In genomic region chr4:13266419-13266818, GRCm38 (mm10) we compare ENCODE assay signal across 20 mouse cellular contexts.
DNase-seq lines count a peak whose midpoint lies in the region; ATAC-seq lines count a peak whose summit lies in the region.
"Had no signal": no experiment of that assay in that cellular context is flagged by ENCODE, and none has a peak within 500 bp of the region (broad histone marks: within the 10 kb centered on the region; RNA-seq: fewer than 3 reads in every experiment).

No protein-coding gene starts in this region.

- no peak overlapping the region for H3K4me3 ChIP-seq in heart, embryonic 15.5 days
- H3K4me3 ChIP-seq: forebrain, embryonic 10.5 days; gastrocnemius, adult 2 months; hindbrain, embryonic 12.5 days; limb, embryonic 12.5 days; lung, embryonic 15.5 days; neural tube, embryonic 15.5 days had no signal

- H3K4me2 ChIP-seq in heart, embryonic 15.5 days, result no peak overlapping the region
- H3K4me2 ChIP-seq: hindbrain, embryonic 12.5 days; limb, embryonic 12.5 days; lung, embryonic 15.5 days; neural tube, embryonic 15.5 days had no signal

- peak; percentile 44 for DNase-seq in cerebellum, adult 9-10 months
- no peak for DNase-seq in cerebellum, adult 8-10 months
- no peak for DNase-seq in heart, adult 8-10 months (ENCODE audit: low spot score)
- peak; percentile 8 for DNase-seq in Muller cell, postnatal 12 days (ENCODE audit: inconsistent ontology term)
- DNase-seq in cerebellum, postnatal 10 days, result peak; percentile 73 to 83
- no peak for DNase-seq in adrenal gland, adult (ENCODE audit: inconsistent age in 2 of 2, low spot score in 1 of 2)
- DNase-seq in right cerebral cortex, postnatal 10 days (ENCODE audit: low spot score in 2 of 2), result no peak
- DNase-seq: gastrocnemius, adult 2 months; right cerebral cortex, postnatal 4 days; thymus, adult 2 months had no signal

- H3K36me3 ChIP-seq in heart, embryonic 15.5 days, result no peaks in the 10 kb centered on the region
- H3K36me3 ChIP-seq: forebrain, embryonic 10.5 days; hindbrain, embryonic 12.5 days; limb, embryonic 12.5 days; lung, embryonic 15.5 days; neural tube, embryonic 15.5 days had no signal

- H3K27ac ChIP-seq in heart, embryonic 15.5 days, result peak overlapping the region; percentile 56
- H3K27ac ChIP-seq: gastrocnemius, adult 2 months; hindbrain, embryonic 12.5 days; liver, embryonic 14.5 days; neural tube, embryonic 15.5 days had no signal

- no peaks in the 10 kb centered on the region for H3K27me3 ChIP-seq in heart, embryonic 15.5 days
- H3K27me3 ChIP-seq: CH12.LX; hindbrain, embryonic 12.5 days; limb, embryonic 12.5 days; lung, embryonic 15.5 days; neural tube, embryonic 15.5 days had no signal

- no peak for ATAC-seq in heart, embryonic 15.5 days (replicated peaks; ENCODE audit: insufficient number of reproducible peaks, insufficient read depth, low FRiP score, low read depth)
- ATAC-seq: intestine, postnatal 0 days; midbrain, embryonic 16.5 days had no signal

- H3K9ac ChIP-seq in heart, embryonic 15.5 days, result no peak overlapping the region
- H3K9ac ChIP-seq: hindbrain, embryonic 12.5 days; limb, embryonic 12.5 days; liver, embryonic 14.5 days; lung, embryonic 15.5 days; neural tube, embryonic 15.5 days had no signal

- H3K4me1 ChIP-seq in heart, embryonic 15.5 days (replicated peaks), result peaks cover 32% of the 10 kb centered on the region
- H3K4me1 ChIP-seq: neural tube, embryonic 15.5 days had no signal

- H3K9me3 ChIP-seq in heart, embryonic 15.5 days (replicated peaks), result no peaks in the 10 kb centered on the region
- H3K9me3 ChIP-seq: forebrain, embryonic 10.5 days; hindbrain, embryonic 12.5 days; limb, embryonic 12.5 days; lung, embryonic 15.5 days; neural tube, embryonic 15.5 days had no signal

Comparison
In these comparisons a context has a peak if more than half of its experiments do, and no peak if none do; other contexts are left out.
1. DNase-seq: peak in cerebellum, adult 9-10 months (single experiment), Muller cell, postnatal 12 days (single experiment) and cerebellum, postnatal 10 days (2 of 2); none in cerebellum, adult 8-10 months (single experiment), heart, adult 8-10 months (single experiment), adrenal gland, adult (0 of 2) and right cerebral cortex, postnatal 10 days (0 of 2).